Mouse (Mus musculus): ENCODE data around the gene Cfap61.
"Not testable (repeated sequence)": the region's sequence is repeated elsewhere in the genome, so short reads cannot be mapped to it uniquely, and the experiment has no call there.

The Cfap61 gene

DNA sequence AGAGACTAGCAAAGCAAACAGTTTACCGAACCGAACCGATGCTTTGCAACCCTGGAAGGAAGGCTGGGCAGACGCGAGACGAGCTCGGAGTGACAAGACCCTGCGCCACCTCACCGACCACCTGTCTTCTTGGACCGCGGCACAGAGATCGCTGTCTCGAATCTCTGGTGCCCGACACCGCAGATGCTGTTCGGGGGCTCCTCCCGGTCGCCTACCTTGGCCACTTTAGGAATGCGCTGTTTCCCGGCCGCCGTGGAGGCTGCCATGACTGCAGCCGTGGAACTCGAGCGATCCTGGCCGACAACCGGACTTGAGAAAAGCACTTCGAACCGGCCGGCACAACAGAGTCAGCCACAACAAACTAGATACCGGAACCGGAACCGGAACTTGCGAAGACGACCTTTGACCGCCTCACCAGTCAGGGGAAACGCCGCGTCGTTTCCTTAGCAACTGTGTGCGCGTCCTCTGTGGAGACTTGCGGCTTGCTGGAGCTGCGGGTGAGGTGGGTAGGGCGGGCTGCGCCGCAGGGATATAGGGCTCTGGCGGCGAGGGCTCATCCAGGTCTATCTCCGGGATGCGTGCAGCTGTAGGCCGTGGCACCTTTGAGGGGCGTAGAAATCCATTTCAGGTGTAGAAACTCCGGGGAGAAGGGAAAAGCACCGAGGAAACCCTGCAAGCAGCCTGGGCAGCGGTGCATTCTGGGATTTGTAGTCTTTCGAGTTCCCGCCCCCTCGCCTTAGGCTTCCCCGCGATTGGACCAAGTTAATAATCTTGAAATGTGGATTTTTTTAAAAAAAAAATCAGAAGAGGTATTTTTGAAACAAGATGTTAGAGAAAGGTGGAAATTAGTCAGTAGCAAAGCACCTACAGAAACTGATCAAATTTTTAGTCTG is at the start of gene Cfap61, which contains the start of gene Crnkl1:
TSS of gene Cfap61 (plus strand) at position 446 of the 893 bp plus-strand sequence.
TSS of gene Crnkl1 (minus strand) at position 676 of the 893 bp plus-strand sequence.
- peak; percentile 87 to 88 for DNase-seq (ENCODE audit: low spot score in 2 of 2)

- DNase-seq (ENCODE audit: low spot score in 2 of 2): peak in 1 of 2 experiments; percentile 38
Observed at GRCm38 (mm10) chr2:145884913-145885785, 49.4 kb upstream of the Cfap61 start.

- DNase-seq (ENCODE audit: low spot score in 2 of 2): peak; percentile 14 to 34
Observed at GRCm38 (mm10) chr2:145887937-145888765, 46.4 kb upstream of the Cfap61 start.

- DNase-seq (ENCODE audit: low spot score in 2 of 2): no peak
Observed at GRCm38 (mm10) chr2:145888766-145889480, 45.7 kb upstream of the Cfap61 start.

DNA sequence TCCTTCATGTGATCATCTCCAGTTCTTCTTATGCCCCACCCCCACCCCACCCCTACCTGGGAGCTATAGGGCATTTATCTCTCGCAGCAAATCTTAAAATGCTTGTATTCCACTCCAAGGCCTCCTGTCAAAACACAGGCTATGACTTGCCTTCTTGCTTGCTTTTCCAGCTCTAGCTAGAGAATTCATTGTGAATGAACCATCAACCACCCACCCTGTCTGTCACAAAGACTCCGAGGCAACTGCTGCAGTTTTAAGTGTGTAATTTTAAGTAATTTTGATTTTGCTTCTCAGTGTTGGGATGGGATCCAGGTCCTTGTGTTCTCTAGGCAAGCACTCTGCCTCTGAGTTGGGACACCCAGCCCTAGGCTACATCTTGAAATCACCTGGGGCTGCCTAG is 44.0 kb upstream of the Cfap61 start:
- DNase-seq (ENCODE audit: low spot score in 2 of 2): no peak

- no peak for DNase-seq (ENCODE audit: low spot score in 2 of 2)
Observed at GRCm38 (mm10) chr2:145893756-145894155, 40.8 kb upstream of the Cfap61 start.

GRCm38 (mm10) chr2:145898106-145898505 is 36.5 kb upstream of the Cfap61 start:
- DNase-seq (ENCODE audit: low spot score in 2 of 2): no peak

DNA sequence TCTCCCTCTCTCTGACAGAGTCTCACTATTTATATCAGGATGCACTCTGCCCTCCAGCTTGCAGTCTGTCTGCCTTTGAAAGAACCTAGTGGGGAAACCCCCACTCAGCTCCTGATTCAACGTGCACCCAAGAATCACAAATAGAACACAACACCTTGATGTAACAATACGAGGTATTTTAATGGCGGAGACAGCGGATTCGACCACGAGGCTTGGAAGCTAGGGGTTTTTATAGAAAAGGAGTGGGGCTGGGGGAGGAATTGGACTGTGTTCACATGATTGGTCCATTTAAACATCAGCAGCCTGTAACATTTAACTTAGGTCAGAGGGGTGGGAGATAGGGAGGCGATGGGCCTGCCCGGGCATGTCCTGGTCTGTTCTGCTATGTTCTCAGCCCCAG is 34.3 kb upstream of the Cfap61 start:
- not testable (repeated sequence) for DNase-seq (ENCODE audit: low spot score in 2 of 2)

- no peak for DNase-seq (ENCODE audit: low spot score in 2 of 2)
Observed at GRCm38 (mm10) chr2:145901861-145902260, 32.7 kb upstream of the Cfap61 start, which contains the start of gene Naa20. Gene Naa20, plus strand, starts transcription at chr2:145902099.

GRCm38 (mm10) chr2:145903061-145903901 is 31.3 kb upstream of the Cfap61 start:
- DNase-seq (ENCODE audit: low spot score in 2 of 2): peak; percentile 83 to 88

DNA sequence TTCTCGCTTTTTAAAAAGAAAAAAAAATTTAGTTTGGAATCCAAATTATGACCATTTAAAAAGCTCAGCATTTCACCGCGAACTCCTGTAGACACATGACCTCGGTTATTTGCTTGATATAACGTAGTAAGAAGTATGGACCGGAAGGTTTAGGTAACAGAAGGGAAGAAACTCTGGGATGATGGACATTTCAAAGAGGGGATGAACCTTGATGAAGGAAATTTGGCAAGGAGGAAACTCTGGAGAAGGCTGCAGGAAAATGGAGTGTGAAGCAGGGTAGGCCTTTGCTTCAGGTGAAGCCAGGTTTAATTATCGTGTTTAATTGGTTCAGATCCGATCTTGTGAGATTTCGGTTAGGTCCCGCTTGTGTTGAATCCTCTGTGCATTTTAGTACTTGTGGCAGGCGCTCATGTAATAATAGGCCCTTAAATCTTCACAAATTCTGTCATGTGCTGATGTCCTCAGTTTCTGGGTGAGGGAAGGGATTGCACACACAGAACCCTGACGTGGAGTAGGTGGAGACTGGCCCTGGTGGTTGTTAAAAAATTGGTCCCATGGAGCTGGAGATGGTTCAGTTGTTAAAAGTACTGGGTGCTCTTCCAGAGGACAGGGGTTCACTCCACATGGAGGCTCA is 30.5 kb upstream of the Cfap61 start:
- no peak for DNase-seq (ENCODE audit: low spot score in 2 of 2)

GRCm38 (mm10) chr2:145905156-145905555 is 29.4 kb upstream of the Cfap61 start:
- no peak for DNase-seq (ENCODE audit: low spot score in 2 of 2)

GRCm38 (mm10) chr2:145905884-145906283 is 28.7 kb upstream of the Cfap61 start:
- DNase-seq (ENCODE audit: low spot score in 2 of 2): not testable (repeated sequence)

DNA sequence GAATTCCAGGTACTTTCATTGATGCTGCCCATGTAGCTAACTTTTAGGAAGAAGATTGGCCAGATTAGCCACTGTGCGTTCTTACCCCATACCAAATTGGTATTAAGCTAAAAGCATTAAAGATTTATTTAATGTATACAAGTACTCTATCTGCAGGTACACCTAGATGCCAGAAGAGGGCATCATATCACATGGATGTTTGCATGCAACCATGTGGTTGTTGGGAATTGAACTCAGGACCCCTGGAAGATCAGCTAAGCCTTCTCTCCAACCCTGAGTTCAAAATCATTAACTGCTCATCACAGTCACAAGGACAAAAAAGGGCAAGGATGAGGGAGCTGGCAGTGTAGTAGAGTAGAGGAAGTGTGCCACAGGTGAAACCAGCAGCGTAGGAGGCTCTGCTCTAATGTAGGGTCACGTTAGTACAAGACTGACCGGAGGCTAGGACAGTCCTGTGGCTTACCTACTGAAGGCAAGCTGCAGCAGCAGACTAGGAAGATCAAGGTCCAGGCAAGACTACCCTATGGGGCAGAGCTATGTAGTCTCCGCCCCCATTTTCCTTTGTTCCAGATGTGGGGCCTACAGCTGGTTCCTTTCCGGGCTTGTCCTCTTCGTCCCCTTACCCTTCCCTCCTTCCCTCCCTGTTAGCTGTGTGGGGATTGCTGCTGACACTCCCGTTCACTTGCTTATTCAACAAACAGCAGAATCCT is 13.5 kb upstream of the Cfap61 start:
- no peak for DNase-seq (ENCODE audit: low spot score in 2 of 2)

DNA sequence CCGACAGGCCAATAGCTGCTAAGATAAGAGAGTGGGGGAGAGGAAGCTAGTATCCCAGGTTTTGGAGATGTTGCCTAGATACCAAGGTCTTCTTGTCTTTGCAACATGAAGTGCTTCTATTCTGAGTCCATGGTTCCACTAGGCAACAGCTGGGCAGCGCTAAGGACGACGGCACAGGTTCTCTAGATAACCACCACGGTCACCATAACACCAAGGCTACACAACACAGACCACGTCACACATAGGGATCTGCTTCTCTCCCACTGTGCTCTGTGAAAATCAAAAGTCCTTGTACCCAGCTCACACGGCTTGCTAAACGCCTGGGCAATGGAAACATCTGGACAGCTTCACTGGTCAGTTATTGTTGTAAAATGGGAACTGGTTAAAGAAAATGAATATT is 2.4 kb downstream of the Cfap61 start:
- no peak for DNase-seq (ENCODE audit: low spot score in 2 of 2)

GRCm38 (mm10) chr2:145941403-145941802 is 6.8 kb downstream of the Cfap61 start:
- no peak for DNase-seq (ENCODE audit: low spot score in 2 of 2)

GRCm38 (mm10) chr2:145944286-145944685 is 9.7 kb downstream of the Cfap61 start:
- no peak for DNase-seq (ENCODE audit: low spot score in 2 of 2)

DNA sequence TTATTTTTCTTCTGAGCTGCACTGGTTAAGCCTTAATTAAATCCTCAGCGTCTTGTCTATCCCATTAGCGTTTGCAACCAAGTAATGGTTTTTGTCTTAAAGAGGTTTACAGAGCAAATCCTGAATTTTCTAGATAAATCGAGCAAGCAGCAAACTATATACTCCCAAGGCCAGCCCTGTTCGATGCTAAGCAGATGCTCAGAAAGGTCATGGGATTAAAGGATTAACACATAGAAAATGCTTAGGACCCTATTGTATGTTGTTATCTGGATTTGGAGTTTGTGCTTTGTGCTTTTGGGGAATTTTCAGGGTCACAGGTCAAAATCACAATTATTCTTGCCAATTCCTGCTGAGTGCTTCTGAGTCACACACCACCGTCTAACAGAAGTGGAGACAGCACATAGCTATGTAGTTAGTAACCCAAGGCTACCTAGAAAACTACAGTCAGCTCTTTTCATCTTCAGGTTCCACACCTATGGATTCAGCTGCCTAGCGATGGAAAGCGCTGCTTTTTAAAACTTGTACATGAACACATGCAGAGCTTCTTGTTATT is 13.9 kb downstream of the Cfap61 start:
- DNase-seq (ENCODE audit: low spot score in 2 of 2): no peak
